Mouse (Mus musculus): ENCODE data around the gene Cabcoco1.

Gene Cabcoco1

DNA sequence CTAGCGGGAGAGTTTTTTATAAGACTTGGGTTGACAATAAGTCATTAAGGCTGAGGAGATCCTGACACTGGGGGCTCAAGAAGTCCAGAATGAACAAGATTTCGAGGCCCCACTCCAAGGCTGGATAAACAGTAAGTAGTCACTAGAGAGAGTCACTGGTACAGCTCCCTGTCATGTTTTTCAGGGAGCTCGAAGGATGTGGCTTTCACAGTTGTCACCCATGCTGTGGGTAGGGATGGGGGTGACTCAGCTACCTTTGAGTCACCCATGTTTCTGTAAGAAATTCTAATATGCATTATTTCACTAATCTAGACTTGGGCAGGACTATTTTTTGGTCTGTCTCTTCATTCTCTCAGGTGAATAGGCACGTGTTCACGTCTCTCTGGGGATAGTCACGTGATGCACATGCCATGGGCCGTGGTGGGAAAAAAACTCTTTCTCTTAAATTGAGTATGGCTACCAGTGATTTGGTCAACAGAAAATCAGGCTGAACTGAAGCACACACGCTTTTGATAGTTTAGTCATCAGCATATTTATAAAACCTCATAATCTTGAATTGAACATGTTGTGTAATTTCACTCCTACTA is 29.2 kb downstream of the Cabcoco1 start:
- no peak for ATAC-seq (ENCODE audit: insufficient number of reproducible peaks, low FRiP score, low TSS enrichment)

DNA sequence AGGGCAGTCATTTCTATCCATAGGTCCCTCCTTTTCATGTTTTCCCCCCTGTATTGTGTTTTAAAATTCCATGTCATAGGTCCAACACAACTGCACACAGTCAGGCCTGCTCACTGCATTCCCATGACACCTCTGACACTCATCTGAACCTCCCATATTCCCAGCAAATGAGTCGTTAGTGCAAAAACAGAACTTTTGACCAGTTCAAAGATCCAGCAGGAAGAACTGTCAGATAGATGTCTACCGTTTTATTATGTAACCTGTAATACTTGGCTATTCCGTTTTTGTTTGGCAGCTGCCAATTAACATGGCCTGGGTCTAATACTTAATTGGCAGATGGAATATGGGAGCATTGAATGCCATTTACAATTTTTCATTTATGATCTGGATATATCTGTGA is 34.0 kb downstream of the Cabcoco1 start:
- no peak for ATAC-seq (ENCODE audit: insufficient number of reproducible peaks, low FRiP score, low TSS enrichment)

DNA sequence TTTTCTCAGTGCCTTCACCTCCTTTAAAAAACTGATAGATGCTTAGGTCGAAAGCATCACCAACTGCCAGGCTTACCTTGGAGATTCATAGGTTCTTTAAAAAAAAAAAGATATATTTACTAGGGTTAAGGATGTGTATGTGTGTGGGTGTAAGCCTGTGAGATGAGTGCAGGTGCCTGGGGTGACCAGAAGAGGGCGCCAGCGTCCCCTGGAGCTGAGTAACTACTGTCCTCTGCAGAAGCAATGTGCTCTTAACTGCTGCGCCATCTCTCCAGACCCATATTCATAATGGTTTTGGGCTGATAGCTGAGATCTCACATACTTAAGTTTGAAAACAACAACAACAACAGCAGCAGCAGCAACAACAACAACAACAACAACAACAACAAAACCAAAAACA is 35.5 kb downstream of the Cabcoco1 start:
- ATAC-seq (ENCODE audit: insufficient number of reproducible peaks, low FRiP score, low TSS enrichment), result no peak

DNA sequence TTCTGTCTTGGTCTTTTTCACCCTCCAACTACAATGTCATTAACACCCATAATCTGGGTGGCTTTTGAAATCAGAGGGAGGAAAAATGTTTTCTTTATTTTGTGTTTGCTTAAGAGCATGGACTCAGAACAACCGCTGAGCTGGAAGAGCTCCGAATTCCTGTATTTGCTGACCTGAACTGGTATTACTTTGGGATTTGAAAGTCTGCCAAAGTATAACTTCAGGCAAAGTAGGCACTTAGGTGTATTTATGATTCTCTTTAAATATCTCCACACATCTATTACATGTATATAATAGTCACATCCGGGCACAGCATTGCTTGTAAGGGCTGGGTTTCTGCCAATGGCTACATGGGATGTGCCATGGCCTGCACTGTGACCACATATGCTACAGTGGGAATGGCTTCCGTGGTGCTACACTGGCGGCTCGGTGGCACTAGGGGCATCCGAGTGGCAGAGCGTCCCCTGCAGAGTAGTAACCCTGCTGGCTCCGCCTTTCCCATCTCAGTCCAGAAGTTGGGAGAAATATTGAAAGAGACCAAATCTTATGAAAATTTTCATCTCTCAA is 37.0 kb downstream of the Cabcoco1 start:
- no peak for ATAC-seq (ENCODE audit: insufficient number of reproducible peaks, low FRiP score, low TSS enrichment)

DNA sequence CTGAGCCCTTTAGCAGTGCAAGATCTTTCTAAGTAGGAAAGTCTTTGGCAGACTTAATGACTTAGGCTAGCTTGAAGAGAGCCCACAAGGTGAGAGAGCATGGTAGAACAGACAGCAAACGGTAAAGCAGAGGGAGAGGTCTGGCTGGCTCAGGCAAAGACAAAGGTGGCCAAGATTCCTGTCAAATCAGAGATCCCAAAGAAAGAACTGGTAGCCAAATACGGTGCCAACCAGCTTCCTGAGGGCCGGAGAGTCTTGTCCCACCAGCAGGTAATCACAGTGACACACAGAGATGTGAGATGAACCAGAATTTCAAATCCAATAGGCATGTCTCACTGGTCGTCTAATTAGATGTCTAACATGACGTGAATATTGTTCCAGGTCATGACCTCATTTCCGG is 40.6 kb downstream of the Cabcoco1 start:
- ATAC-seq (ENCODE audit: insufficient number of reproducible peaks, low FRiP score, low TSS enrichment), result no peak

DNA sequence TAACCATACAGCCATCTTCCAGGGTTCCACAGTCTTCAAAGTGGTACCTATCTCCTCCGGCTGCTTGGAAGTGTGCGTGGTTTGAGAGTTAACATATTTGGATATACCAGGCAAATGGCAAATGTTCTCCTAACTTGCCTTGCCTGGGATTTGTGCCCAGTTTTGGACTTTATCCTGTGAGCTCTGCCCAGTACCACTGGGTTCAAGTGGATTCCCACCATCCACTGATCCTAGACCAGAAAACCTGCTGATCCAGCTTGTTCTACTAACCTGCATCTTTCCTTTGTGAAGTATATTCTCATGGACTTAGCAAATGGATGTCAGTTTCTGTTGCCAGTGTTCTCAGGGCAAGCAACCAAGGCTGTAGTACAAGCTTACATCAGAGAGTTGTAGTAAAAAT is 46.5 kb downstream of the Cabcoco1 start:
- ATAC-seq (ENCODE audit: insufficient number of reproducible peaks, low FRiP score, low TSS enrichment), result no peak

DNA sequence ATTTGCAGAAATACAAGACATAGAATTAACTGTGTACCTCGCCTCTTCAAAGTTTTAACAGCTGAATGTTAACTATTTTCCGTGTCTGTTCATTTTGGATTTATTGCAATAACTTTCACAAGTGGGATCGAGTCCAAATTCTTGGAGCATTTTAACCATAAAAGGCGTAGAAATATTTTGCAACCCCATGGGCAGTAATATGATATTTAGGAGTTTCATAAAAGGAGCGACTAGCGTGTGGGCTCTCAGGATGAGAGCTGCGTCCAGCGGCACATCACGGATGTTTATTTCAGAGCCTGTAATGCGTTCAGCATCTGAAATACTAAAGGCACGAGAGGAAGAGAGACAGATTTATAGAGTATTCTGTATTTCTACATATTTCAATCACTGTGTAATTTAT is 50.1 kb downstream of the Cabcoco1 start:
- no peak for ATAC-seq (ENCODE audit: insufficient number of reproducible peaks, low FRiP score, low TSS enrichment)

DNA sequence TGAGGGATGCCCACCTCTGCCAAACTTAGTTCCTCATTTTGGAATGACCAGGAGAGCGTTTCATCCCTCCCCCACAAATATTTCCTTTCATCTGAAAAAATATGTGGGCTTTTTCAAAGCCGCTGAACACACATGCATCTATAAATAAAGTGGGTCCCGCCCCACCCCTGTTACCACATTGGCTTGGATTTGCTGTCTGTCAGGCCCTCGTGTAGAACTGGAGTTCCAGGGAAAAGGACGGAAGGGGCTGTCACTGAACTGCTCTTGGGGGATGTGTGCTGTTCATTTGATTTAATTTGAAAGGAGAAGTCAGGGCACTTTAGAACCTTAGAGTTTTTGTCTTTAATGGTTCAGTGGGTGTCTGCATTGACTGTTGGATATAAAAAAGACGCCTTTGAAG is 50.9 kb downstream of the Cabcoco1 start:
- no peak for ATAC-seq (ENCODE audit: insufficient number of reproducible peaks, low FRiP score, low TSS enrichment)

DNA sequence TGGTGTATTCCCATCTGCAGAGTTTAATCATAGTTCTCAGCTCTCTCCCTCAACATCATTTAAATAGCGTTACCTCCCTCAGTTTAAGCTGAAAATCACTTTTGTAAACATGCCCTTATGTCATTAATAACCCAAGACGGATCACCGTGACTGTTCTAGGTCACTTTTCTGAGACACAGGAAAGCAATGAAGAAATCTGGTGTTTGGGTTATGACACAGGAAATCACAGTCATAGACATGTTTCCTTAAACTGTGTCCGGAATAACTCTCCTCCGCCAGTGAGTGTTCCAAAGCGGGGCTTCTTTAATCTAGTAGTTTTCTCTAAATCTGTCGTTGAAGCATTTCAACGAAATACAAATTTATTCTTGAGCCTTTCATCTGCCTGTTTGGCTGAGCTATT is 68.9 kb downstream of the Cabcoco1 start:
- no peak for ATAC-seq (ENCODE audit: insufficient number of reproducible peaks, low FRiP score, low TSS enrichment)

DNA sequence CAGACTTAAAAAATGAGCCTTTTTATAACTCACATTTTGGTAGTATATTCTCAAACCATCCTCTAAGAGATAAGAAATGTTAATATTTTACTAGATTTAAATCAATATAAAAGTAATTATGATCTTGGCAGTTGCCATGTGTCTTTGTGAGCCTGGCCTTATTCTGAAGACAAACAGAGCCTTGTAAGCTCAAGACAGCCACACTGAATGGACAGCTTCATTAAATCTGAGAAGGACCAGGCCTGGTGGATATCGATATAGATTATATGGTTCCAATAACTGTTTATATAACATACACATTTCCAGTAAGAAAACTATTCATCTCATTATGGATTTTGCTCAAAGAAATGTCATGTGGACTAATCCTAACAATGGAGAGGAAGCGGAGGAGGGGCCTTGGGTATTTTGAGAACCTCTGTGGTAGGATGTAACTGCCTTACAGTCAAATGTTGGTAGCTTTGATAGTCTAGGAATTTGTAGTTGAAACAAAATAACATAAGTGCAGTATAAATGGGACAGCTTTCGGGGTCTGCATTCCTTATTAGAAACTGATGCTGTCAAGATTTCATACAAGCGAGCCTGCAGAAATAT is 75.9 kb downstream of the Cabcoco1 start:
- ATAC-seq (ENCODE audit: insufficient number of reproducible peaks, low FRiP score, low TSS enrichment), result no peak

DNA sequence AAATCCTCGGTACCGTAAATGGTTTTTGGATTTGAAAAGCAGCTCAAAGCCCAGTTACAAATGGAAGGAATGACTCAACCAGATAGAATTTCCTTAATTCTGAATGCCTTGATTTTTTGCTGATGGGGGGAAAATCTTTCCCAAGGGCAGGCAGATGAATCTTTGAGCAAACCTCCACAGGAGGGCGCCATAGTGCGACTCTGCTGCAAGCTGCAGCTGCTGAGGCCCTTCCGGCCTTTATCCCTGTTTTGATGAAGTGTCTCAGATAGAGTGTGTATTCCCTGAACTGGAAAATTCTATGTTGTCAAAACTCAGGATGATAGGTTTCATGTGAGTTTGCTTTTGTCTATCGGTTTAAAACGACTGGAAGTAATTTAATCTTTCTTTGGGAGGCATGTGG is 76.8 kb downstream of the Cabcoco1 start:
- ATAC-seq (ENCODE audit: insufficient number of reproducible peaks, low FRiP score, low TSS enrichment), result no peak

DNA sequence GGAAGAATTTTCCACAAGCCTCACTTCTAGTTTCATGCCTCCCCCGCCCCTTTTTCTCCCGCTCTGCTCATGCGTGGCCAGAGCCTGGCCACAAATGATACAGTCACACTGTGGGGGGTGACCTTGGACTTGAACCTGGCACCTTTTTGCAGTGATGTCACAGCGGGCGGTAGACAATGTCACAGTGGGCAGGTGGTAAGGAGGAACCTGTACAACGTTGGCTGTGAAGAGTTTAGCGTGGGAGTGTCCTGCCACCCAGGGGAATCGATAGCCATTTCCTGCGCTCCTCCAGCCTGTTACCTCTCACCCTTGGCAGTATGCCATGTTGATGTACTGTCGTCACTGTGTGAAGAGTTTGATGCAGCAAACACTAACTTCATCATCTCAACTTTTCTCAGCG is 81.9 kb downstream of the Cabcoco1 start:
- ATAC-seq (ENCODE audit: insufficient number of reproducible peaks, low FRiP score, low TSS enrichment), result 0 out of 2 replicates have a peak, but pooled peaks have one; percentile 36

DNA sequence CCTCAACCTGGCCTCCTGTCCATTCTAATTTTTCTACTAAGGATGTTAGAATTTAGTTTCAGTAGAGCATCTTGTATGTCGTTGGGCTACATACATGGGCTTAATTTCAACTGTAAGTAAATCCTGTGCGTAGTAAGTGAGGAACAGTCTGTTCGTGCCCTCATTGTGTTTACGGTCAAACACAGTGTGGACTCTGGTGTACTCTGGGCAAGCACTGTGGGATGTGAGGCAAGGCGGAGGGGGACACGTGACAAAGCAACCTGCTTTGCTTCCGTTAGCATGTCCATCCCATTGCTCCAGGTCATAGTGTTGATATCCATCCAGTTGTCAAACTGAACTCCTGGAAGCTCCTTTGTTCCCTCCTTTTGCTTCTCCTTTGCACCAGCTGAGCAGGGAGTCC is 84.7 kb downstream of the Cabcoco1 start:
- ATAC-seq (ENCODE audit: insufficient number of reproducible peaks, low FRiP score, low TSS enrichment), result no peak

DNA sequence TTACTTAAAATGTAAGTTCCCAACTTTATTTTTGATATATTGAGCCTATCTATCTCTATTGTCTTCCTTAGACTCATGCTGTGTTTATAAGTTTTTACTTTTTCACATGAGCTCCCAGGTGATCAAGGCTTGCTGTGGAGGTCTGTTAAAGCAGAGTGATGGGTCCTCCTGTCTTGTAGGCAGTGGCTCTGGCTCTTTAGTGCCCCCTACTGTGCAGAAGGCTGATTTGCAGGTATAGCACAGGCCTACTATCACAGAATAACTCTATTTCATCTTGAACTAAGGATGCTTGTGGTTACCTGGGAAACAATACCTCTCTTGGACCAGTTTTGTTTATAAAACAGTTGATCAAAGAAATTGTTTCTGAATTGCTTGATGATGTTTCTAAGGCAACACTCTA is 87.2 kb downstream of the Cabcoco1 start:
- no peak for ATAC-seq (ENCODE audit: insufficient number of reproducible peaks, low FRiP score, low TSS enrichment)

DNA sequence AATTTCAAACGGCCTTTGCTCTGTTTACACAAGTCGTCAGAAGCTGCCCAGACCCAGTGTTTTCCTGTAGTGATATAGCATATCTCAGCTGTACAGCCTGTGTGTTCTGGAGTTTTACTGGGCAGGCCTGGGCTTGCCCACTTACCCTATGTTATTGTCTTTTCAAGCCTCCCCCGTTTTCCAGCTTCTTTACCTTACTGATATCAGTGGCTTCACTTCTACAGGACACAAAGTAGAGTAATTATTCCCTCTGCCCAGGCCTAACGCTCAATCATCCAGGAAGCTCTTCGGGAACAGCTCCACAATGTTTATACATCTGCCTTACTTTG is 94.9 kb downstream of the Cabcoco1 start:
- ATAC-seq (ENCODE audit: insufficient number of reproducible peaks, low FRiP score, low TSS enrichment), result no peak

DNA sequence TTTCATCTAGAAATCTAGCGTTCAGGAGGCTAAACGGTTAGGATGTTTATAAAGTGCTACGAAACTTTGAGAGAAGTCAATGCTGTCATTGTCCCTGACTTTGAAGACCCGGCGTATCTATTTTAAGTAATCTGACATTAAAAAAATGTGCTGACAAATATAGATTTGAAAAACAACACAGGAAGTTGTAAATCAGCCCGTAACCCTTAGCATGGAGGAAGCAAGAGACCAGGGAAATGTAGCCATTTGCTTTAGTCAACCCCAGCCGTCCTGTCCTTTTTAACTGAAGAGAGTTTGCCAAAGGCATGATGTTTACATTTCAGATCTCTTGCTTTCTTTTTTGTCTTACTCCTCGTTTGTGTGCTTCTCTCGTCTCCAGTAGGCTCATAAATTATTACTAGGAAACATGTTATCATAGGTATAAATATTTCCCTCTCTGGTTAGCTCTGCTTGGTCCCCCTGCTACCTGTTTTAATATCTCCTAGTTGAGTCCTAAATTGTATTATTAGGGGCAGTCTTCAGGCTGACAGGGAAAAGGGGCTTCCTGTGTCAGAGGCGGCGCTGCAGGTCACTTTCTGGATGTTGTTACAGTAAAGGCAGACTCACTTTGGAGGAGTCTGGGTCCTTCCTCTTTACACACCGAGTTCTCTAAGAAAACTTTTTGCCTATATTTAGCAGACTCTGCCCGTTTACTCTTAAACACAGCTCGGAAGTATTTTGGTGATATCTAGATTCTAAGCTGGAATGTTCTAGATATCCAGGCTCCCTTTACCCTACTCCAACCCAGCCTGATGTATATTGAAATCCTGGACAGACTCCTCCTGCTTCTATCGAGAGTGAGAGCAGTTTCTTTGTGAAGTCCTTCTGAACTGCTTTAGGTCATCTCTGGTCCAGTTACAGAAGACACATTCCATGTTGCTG is 95.6 kb downstream of the Cabcoco1 start:
- no peak for ATAC-seq (ENCODE audit: insufficient number of reproducible peaks, low FRiP score, low TSS enrichment)

DNA sequence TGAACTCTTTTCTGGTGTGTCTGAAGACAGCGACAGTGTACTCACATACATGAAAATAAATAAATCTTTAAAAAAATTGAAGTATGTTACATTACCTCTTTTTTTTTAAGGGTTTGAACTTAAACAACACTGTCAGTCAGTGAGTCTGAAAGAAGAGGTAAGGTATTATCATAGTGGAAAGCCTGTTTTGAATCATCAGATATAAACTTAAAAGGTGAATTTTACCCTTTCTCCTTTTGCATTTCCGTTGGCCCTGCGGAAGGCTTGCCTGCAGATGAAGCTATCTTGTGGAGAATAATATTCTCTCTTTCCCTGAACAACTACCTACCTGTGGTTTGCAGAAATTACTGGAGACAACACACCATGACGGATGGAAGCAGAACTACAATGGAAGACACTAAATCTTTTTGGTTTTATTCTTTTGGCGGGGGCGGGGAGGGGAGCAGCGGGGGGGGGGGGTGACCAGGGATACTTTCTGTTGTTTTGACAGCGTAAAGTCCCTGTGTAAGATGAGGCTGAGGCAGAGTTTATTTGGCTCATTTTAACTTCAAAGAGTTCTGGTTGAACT is 96.4 kb downstream of the Cabcoco1 start:
- ATAC-seq (ENCODE audit: insufficient number of reproducible peaks, low FRiP score, low TSS enrichment), result no peak

DNA sequence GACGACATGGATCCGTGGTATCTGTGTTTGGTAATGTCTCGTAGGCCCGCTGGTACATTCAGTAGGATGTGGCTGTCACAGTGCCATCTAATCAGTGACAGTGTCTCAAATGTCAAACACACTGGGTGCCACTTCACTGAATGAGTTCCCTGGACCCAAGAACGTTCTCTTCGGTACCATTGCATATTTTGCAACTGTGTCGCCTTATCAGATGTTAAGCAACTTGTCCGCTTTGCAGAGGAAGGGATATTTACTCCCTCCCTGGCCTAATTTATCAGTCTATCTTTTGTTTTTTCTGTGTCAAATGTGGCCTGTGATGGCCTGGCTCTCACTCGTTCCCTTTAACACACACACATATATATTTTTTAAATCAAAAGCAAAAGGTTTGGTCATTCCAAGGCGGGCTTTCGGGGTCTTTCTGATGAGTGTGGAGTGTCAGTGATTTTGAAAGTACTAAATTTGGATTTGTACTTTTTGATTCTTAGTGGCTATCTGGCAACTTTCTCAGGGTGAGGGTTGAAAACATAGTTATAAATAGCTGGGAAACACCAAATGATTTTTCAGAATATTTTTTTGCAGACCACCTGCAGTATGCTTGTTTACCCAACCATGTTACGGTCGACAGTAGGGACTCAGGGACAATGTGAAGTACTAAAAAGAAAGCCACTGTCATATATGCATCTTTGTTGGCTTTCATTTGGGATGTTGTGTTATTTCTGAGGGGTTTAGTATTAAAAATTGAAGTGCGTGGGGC is 97.2 kb downstream of the Cabcoco1 start:
- ATAC-seq (ENCODE audit: insufficient number of reproducible peaks, low FRiP score, low TSS enrichment), result no peak

DNA sequence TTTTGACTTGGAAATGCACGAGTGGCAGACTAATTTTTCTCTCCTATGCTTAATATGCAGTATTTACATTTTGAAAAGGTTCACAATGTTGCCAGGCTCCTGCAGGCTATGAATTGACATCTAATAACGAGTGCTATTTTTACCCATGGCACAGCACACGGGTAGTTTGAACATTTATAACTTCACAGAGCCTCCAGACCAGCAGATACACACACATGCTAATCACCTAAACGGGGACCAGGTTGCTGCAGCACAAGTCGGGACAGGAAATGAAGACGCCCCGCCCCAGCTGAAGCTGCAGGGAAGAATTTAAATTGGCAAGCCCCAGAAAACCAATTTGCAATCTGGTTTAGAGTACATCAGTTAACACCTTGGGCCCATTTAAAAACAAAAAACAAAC is 98.6 kb downstream of the Cabcoco1 start:
- ATAC-seq (ENCODE audit: insufficient number of reproducible peaks, low FRiP score, low TSS enrichment), result no peak

DNA sequence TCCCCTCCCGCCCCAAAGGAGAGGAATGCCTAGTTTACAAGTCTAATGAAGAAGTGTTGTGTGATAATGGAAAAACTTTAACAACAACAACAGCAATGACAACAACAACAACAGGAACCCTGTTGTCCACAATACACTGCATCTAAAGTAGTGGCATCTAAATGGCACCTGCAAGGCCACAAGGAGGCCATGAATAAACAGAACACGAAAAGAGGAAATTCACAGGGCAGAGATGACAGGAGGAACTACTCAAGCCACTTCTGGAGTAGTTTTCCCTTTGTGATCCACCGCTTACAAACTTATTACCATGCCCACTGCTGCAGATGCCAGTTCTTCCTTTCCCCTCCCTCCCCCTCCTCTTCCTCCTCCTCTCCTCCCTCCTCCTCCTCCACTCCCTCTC is 99.0 kb downstream of the Cabcoco1 start:
- ATAC-seq (ENCODE audit: insufficient number of reproducible peaks, low FRiP score, low TSS enrichment), result no peak

Data from cerebellum, adult (tissue).